Mouse (Mus musculus): ENCODE results near the gene Spag8.
A peak's percentile ranks its signal among the peaks of the same experiment; 100 is the strongest.

The Spag8 gene

GRCm38 (mm10) chr4:43653161-43654015 lies at the start of gene Spag8:
Gene Spag8, minus strand, starts transcription at chr4:43653594.
- DNase-seq (ENCODE audit: extremely low read depth, low read depth, low spot score): no peak

DNA sequence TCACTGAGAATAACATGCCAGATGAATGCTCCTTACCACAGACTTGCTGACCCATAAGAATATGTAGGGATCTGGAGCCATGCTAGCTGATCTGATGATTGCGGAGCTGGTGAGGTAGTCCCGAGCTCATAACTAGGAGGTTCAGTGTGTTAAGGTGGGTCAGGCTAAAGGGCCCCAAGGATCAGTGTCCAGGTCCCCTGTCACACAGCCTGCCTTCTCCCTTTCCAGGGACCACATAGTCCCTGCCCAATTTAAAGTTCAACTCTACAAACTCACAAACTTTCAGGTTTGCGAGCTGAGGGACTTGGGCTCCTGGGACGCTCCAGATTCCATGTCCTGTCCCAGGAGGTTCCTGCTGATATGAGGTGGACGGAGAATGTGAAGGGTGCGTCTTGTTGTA lies 47.3 kb upstream of the Spag8 start, which contains the start of gene Olfr70:
TSS of gene Olfr70 (minus strand) at position 101 of the 400 bp plus-strand sequence.
- DNase-seq (ENCODE audit: extremely low read depth, low read depth, low spot score): no peak

DNA sequence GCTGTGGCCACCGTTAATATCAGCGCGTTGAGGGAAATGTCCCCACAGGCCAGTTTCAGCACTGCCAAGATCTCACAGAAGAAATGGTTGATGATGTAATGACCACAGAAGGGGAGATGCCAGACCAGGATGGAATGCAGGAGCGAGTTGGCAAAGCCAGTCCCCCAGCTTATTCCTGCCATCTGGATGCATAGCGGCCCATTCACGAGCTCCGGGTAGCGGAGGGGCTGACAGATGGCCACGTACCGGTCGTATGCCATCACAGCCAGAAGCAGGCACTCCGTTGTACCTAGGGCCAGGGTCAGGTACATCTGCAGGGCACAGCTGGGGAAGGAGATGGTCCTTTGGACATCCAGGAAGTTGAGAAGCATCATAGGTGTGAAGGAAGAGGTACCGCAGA lies 43.2 kb upstream of the Spag8 start:
- DNase-seq (ENCODE audit: extremely low read depth, low read depth, low spot score): no peak

DNA sequence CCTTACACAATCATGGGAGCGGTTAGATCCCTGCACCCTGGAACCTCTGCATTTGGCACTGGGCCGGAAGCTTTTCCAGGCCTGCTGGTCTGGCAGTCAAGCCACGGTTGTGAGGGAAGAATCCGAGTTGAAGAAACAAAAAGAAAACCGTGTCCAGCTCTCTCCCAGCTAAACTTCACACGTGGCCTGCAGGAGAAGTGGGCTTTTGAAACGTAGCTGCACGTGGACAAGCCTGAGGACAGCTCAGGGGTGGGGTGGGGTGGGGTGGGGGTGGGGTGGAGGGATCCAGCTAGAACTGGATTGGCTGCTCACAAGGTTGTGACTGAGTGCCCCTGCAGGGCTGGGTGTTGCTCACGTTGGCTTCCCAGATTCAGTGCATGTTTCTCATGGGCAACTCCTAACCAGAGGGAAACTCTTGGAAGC lies 41.9 kb upstream of the Spag8 start:
- no peak for DNase-seq (ENCODE audit: extremely low read depth, low read depth, low spot score)

- no peak for DNase-seq (ENCODE audit: extremely low read depth, low read depth, low spot score)
These were observed 41.2 kb upstream of the Spag8 start for GRCm38 (mm10) chr4:43694439-43695248.

- DNase-seq (ENCODE audit: extremely low read depth, low read depth, low spot score): peak; percentile 54
These were observed 40.4 kb upstream of the Spag8 start for GRCm38 (mm10) chr4:43693806-43694241.

DNA sequence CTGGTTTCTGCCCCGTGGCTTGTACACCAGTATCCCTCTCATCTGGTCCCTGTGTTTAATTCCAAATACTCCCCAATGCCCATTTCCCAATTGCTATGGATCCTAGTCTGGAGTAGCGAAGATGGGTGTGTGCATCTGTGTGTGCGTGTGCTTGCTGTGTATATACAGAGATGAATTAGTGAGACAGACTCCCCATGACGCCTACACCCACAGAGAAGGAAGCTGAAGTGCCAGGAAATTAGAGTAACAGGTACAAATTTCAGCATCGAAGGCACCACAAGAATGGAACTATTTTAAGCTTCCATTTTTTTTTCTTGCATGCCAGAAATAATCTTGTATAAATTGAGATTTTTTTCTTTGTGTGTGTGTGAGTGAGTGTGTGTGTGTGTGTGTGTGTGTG lies 37.6 kb upstream of the Spag8 start:
- no peak for DNase-seq (ENCODE audit: extremely low read depth, low read depth, low spot score)

GRCm38 (mm10) chr4:43690021-43690420 lies 36.6 kb upstream of the Spag8 start:
- no peak for DNase-seq (ENCODE audit: extremely low read depth, low read depth, low spot score)

DNA sequence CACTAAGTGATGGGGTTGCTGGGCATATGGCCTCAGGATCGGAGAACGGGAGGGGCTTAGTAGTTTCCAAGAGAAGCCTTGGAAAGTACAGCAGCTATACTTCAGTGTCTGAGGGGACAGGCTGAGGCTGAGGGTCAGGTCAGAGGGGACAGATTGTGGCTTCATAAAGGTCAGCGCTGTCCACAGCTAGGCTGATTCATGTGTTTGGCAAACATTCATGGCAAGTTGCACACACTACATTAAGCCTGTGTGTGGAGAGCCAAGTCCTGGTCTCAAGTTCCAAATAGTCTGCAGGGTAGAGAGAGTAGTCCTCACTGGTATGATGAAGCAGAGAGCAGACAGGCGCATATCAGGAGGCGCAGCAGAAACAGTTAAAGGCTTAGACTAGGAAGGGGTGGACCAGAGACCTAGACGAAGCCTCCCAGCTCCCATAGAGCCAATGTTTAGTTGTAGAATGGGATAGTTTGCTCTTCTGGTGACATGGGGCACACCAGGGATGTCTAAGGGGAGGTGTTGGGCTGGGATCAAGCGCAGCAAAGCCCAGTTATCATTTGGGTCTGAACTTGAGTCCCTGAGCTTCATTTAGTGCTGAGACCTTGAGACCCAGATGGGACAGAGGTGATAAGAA lies 26.1 kb upstream of the Spag8 start:
- DNase-seq (ENCODE audit: extremely low read depth, low read depth, low spot score): no peak

GRCm38 (mm10) chr4:43678541-43678940 lies 25.1 kb upstream of the Spag8 start:
- no peak for DNase-seq (ENCODE audit: extremely low read depth, low read depth, low spot score)

DNA sequence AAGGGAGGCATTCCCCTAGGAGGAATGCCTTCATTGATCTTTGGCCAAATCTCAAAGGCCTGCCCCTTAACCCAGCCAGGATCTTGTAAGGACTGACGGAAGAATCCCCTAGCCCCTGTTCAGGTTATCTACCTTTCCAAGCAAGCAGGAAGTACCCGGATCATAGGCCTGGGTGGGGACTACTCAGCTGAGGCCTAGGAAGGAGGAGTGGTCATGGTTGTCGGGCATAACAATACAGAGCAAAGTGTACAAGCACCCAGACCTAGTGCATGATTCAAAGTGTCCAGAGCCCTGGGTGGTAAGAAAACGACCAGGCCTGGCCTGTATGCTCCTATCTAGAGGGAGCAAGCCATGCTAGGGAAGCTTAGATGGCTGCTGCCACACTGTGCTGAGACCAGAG lies 22.2 kb upstream of the Spag8 start:
- DNase-seq (ENCODE audit: extremely low read depth, low read depth, low spot score): no peak

- DNase-seq (ENCODE audit: extremely low read depth, low read depth, low spot score): no peak
These were observed 21.6 kb upstream of the Spag8 start for GRCm38 (mm10) chr4:43674974-43675373.

DNA sequence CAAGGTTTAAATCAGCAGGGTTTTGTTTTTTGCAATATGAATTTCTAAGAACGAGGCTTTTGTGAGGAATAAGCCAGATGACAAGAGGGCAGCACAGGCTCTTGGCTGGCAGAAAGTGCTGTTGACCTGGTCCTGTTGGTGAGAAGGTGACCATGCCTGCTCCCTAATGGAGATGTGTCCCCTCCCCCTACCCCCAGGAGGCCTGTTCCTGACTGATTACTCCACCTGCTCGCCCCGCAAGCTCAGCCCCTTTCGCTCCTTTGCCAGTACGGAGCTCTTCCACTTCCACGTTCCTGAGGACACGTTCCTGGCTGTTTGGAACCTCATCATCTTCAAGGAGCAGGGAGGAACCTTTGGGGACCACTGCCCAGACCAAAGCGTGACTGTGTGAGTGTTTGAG lies 20.3 kb upstream of the Spag8 start:
- no peak for DNase-seq (ENCODE audit: extremely low read depth, low read depth, low spot score)

- DNase-seq (ENCODE audit: extremely low read depth, low read depth, low spot score): no peak
These were observed 18.7 kb upstream of the Spag8 start for GRCm38 (mm10) chr4:43672070-43672469.

GRCm38 (mm10) chr4:43669428-43669794 lies 16.0 kb upstream of the Spag8 start:
- DNase-seq (ENCODE audit: extremely low read depth, low read depth, low spot score): no peak

- DNase-seq (ENCODE audit: extremely low read depth, low read depth, low spot score): peak; percentile 16
These were observed 15.5 kb upstream of the Spag8 start, which contains the start of the genes Tmem8b and Fam221b for GRCm38 (mm10) chr4:43668782-43669427. Gene Tmem8b, plus strand, starts transcription at chr4:43668971. Gene Fam221b, minus strand, starts transcription at chr4:43669145.

DNA sequence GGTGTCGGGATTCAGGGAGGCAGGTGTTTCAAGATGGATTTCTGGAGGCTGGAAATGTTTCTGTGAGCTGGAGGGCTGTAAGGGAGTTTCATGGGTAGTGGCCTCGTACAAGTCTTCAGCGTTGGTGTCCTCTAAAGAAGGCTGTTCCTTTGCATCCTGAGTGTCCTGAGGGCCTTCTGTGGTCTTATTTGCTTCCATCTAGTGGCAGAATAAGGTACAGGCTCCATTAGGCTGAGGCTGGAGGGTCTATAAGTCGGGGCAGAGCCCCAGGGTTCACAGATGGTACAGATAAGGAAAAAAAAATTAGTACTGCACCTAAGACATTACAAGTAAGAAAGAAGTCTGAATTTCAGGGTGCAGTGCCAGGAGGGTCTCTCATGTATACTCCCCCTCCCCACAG lies 13.0 kb upstream of the Spag8 start:
- DNase-seq (ENCODE audit: extremely low read depth, low read depth, low spot score): no peak

- DNase-seq (ENCODE audit: extremely low read depth, low read depth, low spot score): no peak
These were observed 3.8 kb upstream of the Spag8 start for GRCm38 (mm10) chr4:43657146-43657545.

- DNase-seq (ENCODE audit: extremely low read depth, low read depth, low spot score): peak; percentile 83
These were observed 3.1 kb upstream of the Spag8 start, which contains the start of gene Hint2 for GRCm38 (mm10) chr4:43656339-43657109. Gene Hint2, minus strand, starts transcription at chr4:43656466.
